Mouse (Mus musculus) brain, embryonic 14.5 days (tissue): ENCODE measurements at regions not wholly inside any gene's neighbourhood (a gene's known extent, or its start where the extent isn't known, plus 50 kb on each side); places are given as distances from the start of the nearest gene placed in this dataset.

Source experiments
- CTCF ChIP-seq: fragments of 200-500 bp; IDR thresholded peaks from 2 replicates; pipeline ENCODE4 v1.5.1; 2012; ENCODE audit warnings: inconsistent platforms, mild to moderate bottlenecking, moderate library complexity, borderline replicate concordance; ENCODE audit not compliant: insufficient read depth, insufficient read length; ENCODE audit errors: extremely low read depth
- POLR2A ChIP-seq: fragments of 200-500 bp; IDR thresholded peaks from 2 replicates; pipeline ENCODE4 v1.6.1; 2012; ENCODE audit warnings: mild to moderate bottlenecking, inconsistent platforms, borderline replicate concordance; ENCODE audit not compliant: poor library complexity, insufficient read depth, insufficient read length, severe bottlenecking; ENCODE audit errors: extremely low read depth

- TF ChIP-seq POLR2A (no peak), CTCF (no peak)
Measured at GRCm38 (mm10) chr12:110344280-110344827, 65.5 kb downstream of the Dio3 start.
